Mouse (Mus musculus): ENCODE results near the gene Prkacb. TPM values are rescaled to one million over a fixed set of nuclear protein-coding genes. Genes with fewer than 3 reads are reported as not detected.
"Not testable (repeated sequence)": the region's sequence is repeated elsewhere in the genome, so short reads cannot be mapped to it uniquely, and the experiment has no call there.

Prkacb gene
- total RNA-seq, 2 experiments from 2014 or later, result 12.8 to 15.0 TPM

GRCm38 (mm10) chr3:146736186-146736585, 76.6 kb downstream of the Prkacb start:
- not testable (repeated sequence) for ATAC-seq (replicated peaks; ENCODE audit: low FRiP score, poor library complexity, severe bottlenecking)

GRCm38 (mm10) chr3:146735657-146736056, 77.1 kb downstream of the Prkacb start:
- ATAC-seq (replicated peaks; ENCODE audit: low FRiP score, poor library complexity, severe bottlenecking), result no peak

- ATAC-seq (replicated peaks; ENCODE audit: low FRiP score, poor library complexity, severe bottlenecking), result 0 out of 2 replicates have a peak, but pooled peaks have one; percentile 36
These were observed 77.7 kb downstream of the Prkacb start for GRCm38 (mm10) chr3:146734907-146735629.

GRCm38 (mm10) chr3:146731499-146731898, 81.3 kb downstream of the Prkacb start:
- no peak for ATAC-seq (replicated peaks; ENCODE audit: low FRiP score, poor library complexity, severe bottlenecking)

GRCm38 (mm10) chr3:146723037-146723436, 89.8 kb downstream of the Prkacb start:
- no peak for ATAC-seq (replicated peaks; ENCODE audit: low FRiP score, poor library complexity, severe bottlenecking)

GRCm38 (mm10) chr3:146719696-146720095, 93.1 kb downstream of the Prkacb start:
- ATAC-seq (replicated peaks; ENCODE audit: low FRiP score, poor library complexity, severe bottlenecking), result no peak

GRCm38 (mm10) chr3:146718251-146718650, 94.5 kb downstream of the Prkacb start:
- no peak for ATAC-seq (replicated peaks; ENCODE audit: low FRiP score, poor library complexity, severe bottlenecking)

GRCm38 (mm10) chr3:146712305-146712704, 100.5 kb downstream of the Prkacb start:
- ATAC-seq (replicated peaks; ENCODE audit: low FRiP score, poor library complexity, severe bottlenecking), result no peak

- no peak for ATAC-seq (replicated peaks; ENCODE audit: low FRiP score, poor library complexity, severe bottlenecking)
These were observed 101.2 kb downstream of the Prkacb start for GRCm38 (mm10) chr3:146711559-146711958.

GRCm38 (mm10) chr3:146711084-146711483, 101.7 kb downstream of the Prkacb start:
- ATAC-seq (replicated peaks; ENCODE audit: low FRiP score, poor library complexity, severe bottlenecking), result no peak

- ATAC-seq (replicated peaks; ENCODE audit: low FRiP score, poor library complexity, severe bottlenecking), result no peak
These were observed 103.7 kb downstream of the Prkacb start for GRCm38 (mm10) chr3:146709086-146709485.

- ATAC-seq (replicated peaks; ENCODE audit: low FRiP score, poor library complexity, severe bottlenecking), result no peak
These were observed 104.4 kb downstream of the Prkacb start for GRCm38 (mm10) chr3:146708381-146708780.

GRCm38 (mm10) chr3:146704099-146704498, 108.7 kb downstream of the Prkacb start:
- ATAC-seq (replicated peaks; ENCODE audit: low FRiP score, poor library complexity, severe bottlenecking), result no peak

- ATAC-seq (replicated peaks; ENCODE audit: low FRiP score, poor library complexity, severe bottlenecking), result peak; percentile 62
These were observed 112.7 kb downstream of the Prkacb start for GRCm38 (mm10) chr3:146700051-146700450.

GRCm38 (mm10) chr3:146698982-146699381, 113.8 kb downstream of the Prkacb start:
- ATAC-seq (replicated peaks; ENCODE audit: low FRiP score, poor library complexity, severe bottlenecking), result no peak

- no peak for ATAC-seq (replicated peaks; ENCODE audit: low FRiP score, poor library complexity, severe bottlenecking)
These were observed 120.2 kb downstream of the Prkacb start for GRCm38 (mm10) chr3:146692547-146692946.

GRCm38 (mm10) chr3:146687121-146687725, 125.6 kb downstream of the Prkacb start:
- ATAC-seq (replicated peaks; ENCODE audit: low FRiP score, poor library complexity, severe bottlenecking), result no peak

- no peak for ATAC-seq (replicated peaks; ENCODE audit: low FRiP score, poor library complexity, severe bottlenecking)
These were observed 126.4 kb downstream of the Prkacb start for GRCm38 (mm10) chr3:146686428-146686827.

GRCm38 (mm10) chr3:146684811-146685675, 127.7 kb downstream of the Prkacb start, which contains the start of gene Samd13:
TSS of gene Samd13 (minus strand) at chr3:146685592.
- ATAC-seq (replicated peaks; ENCODE audit: low FRiP score, poor library complexity, severe bottlenecking), result 0 out of 2 replicates have a peak, but pooled peaks have one; percentile 25

- ATAC-seq (replicated peaks; ENCODE audit: low FRiP score, poor library complexity, severe bottlenecking), result no peak
These were observed 129.7 kb downstream of the Prkacb start for GRCm38 (mm10) chr3:146683095-146683494.
